Mouse (Mus musculus) heart, postnatal 0 days (tissue): ENCODE measurements around the gene Lpar1. TPM values are rescaled to one million over a fixed set of nuclear protein-coding genes. Genes with fewer than 3 reads are reported as not detected.

ENCODE experiments used
- ATAC-seq: fragments of 200-750 bp; cut with Nextera tagmentation; 2 replicates; pipeline ENCODE4 v1.8.0; 2017; ENCODE audit warnings: low read depth, moderate number of reproducible peaks, moderate library complexity; ENCODE audit not compliant: insufficient read depth
- DNase-seq: peaks from one replicate; pipeline ENCODE4 v3.0.0-alpha.2; 2016; ENCODE audit warnings: low spot score
- H3K27ac ChIP-seq: fragments of 300-500 bp; sonication (generic); 2 replicates; pipeline ENCODE4 v1.5.1; 2014; ENCODE audit warnings: low read depth, mild to moderate bottlenecking
- H3K27me3 ChIP-seq: fragments of 300-500 bp; sonication (generic); 2 replicates; pipeline ENCODE4 v1.6.1; 2014; ENCODE audit warnings: low read length, mixed read lengths; ENCODE audit not compliant: control insufficient read depth, insufficient read depth
- H3K36me3 ChIP-seq: fragments of 300-500 bp; sonication (generic); replicated peaks from 2 replicates; pipeline ENCODE4 v1.6.1; 2014; ENCODE audit warnings: low read length, mixed read lengths; ENCODE audit not compliant: control insufficient read depth, insufficient read depth
- H3K4me1 ChIP-seq: fragments of 300-500 bp; sonication (generic); 2 replicates; pipeline ENCODE4 v1.6.1; 2014; ENCODE audit warnings: antibody characterized with exemption; ENCODE audit not compliant: control insufficient read depth, insufficient read depth
- H3K4me2 ChIP-seq: fragments of 300-500 bp; sonication (generic); 2 replicates; pipeline ENCODE4 v1.6.1; 2014; ENCODE audit warnings: low read depth, mild to moderate bottlenecking, low read length, moderate library complexity
- H3K4me3 ChIP-seq: fragments of 300-500 bp; sonication (generic); 2 replicates; pipeline ENCODE4 v1.5.1; 2014; ENCODE audit warnings: low read depth, low read length
- H3K9ac ChIP-seq: fragments of 300-500 bp; sonication (generic); replicated peaks from 2 replicates; pipeline ENCODE4 v1.6.1; 2014; ENCODE audit warnings: low read depth, low read length, mixed read lengths
- H3K9me3 ChIP-seq: fragments of 300-500 bp; sonication (generic); replicated peaks from 2 replicates; pipeline ENCODE4 v1.6.1; 2016; ENCODE audit warnings: low read length; ENCODE audit not compliant: control insufficient read depth
- CTCF ChIP-seq: IDR thresholded peaks from 2 replicates; pipeline ENCODE4 v1.5.1; 2016; ENCODE audit warnings: antibody characterized with exemption, control low read depth, low read depth
- EP300 ChIP-seq: IDR thresholded peaks from 2 replicates; pipeline ENCODE4 v1.6.1; 2016; ENCODE audit warnings: antibody characterized with exemption, low read depth
- WGBS: fragments of 180-500 bp; shearing (Covaris S2); extraction: QIAGEN DNeasy Blood & Tissue Kit; methylation state at CpG from one replicate; pipeline ENCODE4 v1.1.7; 2014; 5-methylcytosine and 5-hydroxymethylcytosine counted together
- polyA plus RNA-seq: library from polyadenylated mRNA; unstranded; fragments of >200 nt; fragmentation: Nextera tagmentation; extraction: Ambion mirVana; gene quantifications from 2 replicates; pipeline ENCODE4 v1.2.1, GENCODE M21; 2015
- total RNA-seq: library from RNA; depleted of rRNA; stranded (reverse); fragments of >200 nt; gene quantifications from 2 replicates; pipeline ENCODE4 v1.2.3, GENCODE M21; 2014; ENCODE audit warnings: low replicate concordance

Lpar1 gene
- total and polyA plus RNA-seq, 2 experiments from 2014 or later, result 11.6 to 13.3 TPM

DNA sequence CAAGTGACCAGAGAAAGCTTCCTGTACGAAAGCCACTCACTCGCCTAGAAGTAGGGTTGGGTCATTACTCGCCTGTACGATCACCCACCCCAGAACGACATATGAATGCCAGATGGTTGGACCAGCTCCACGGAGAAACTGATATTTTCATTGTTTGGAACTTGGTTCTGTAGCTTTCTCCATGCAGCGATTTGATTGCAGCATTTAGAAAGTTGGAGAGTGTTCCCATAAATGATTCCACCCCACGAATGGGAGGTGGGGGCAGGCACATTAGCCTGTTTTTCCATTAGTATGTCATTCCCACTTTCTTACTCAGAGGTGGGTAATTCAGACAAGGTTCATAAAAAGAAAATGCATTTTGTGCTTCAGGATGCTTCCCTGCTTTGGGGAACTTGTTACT lies 14.8 kb upstream of the Lpar1 start:
- Histone ChIP-seq H3K36me3 (no peaks in the 10 kb centered on the region), H3K9me3 (no peaks in the 10 kb centered on the region), H3K4me3 (no peak overlapping the region), H3K4me2 (no peak overlapping the region), H3K27ac (no peak overlapping the region), H3K4me1 (no peaks in the 10 kb centered on the region), H3K27me3 (no peaks in the 10 kb centered on the region), H3K9ac (no peak overlapping the region)
- DNase-seq, result no peak
- TF ChIP-seq CTCF (no peak), EP300 (no peak)
- no peak for ATAC-seq
- 69% methylated on average over 8 of the region's 8 CpGs for WGBS

DNA sequence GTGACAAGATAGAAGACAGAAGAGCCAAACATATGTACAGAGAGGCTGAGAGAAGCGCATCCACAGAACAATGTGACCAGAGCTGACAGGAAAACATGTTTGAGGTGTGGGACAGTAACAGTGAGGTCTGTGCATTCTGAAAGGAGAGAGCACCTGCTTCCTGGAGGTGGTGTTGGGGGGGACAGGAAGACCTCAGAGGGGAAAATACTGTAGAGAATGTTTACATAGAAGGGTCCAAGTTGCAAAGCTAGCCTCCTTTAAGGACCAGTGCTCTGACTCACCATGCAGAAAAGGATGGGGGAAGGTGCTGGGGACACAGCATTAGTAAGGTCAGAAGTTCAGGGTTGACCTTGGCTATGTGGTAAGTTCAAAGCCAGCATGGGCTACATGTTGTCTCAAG lies 9.1 kb upstream of the Lpar1 start:
- TF ChIP-seq EP300 (no peak), CTCF (no peak)
- DNase-seq, result no peak
- Histone ChIP-seq H3K4me3 (no peak overlapping the region), H3K27ac (no peak overlapping the region), H3K36me3 (no peaks in the 10 kb centered on the region), H3K4me1 (no peaks in the 10 kb centered on the region), H3K9ac (no peak overlapping the region), H3K4me2 (no peak overlapping the region), H3K9me3 (no peaks in the 10 kb centered on the region), H3K27me3 (no peaks in the 10 kb centered on the region)
- no peak for ATAC-seq
- WGBS, result 72% methylated on average over 1 of the region's 1 CpGs

DNA sequence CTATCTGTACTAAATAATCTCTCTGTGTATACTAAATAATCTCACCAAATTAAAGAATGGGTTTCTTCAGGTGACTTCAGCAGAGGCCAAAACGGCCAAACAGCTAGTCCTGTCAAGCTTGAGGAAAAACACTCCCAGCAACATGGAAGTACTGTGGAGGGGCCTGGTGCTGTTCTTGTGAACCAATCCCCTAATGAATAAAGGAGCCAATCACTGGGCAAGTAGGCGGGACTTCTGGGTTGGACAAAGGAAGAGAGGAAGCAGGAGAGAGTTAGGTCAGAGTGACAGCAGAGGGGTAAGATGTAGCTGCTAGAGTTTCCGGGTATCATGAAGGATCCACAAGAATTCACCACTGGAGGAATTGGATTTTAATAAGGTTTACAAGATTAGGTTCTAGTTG lies 3.3 kb upstream of the Lpar1 start:
- Histone ChIP-seq H3K4me2 (no peak overlapping the region), H3K27me3 (no peaks in the 10 kb centered on the region), H3K27ac (no peak overlapping the region), H3K9ac (no peak overlapping the region), H3K4me1 (peaks cover 5% of the 10 kb centered on the region; the same call in 1 of the 2 replicates), H3K9me3 (no peaks in the 10 kb centered on the region), H3K36me3 (no peaks in the 10 kb centered on the region), H3K4me3 (no peak overlapping the region)
- DNase-seq (no peak), ATAC-seq (no peak)
- WGBS, result 72% methylated on average over 3 of the region's 3 CpGs
- TF ChIP-seq CTCF, result no peak
- no peak for TF ChIP-seq EP300

DNA sequence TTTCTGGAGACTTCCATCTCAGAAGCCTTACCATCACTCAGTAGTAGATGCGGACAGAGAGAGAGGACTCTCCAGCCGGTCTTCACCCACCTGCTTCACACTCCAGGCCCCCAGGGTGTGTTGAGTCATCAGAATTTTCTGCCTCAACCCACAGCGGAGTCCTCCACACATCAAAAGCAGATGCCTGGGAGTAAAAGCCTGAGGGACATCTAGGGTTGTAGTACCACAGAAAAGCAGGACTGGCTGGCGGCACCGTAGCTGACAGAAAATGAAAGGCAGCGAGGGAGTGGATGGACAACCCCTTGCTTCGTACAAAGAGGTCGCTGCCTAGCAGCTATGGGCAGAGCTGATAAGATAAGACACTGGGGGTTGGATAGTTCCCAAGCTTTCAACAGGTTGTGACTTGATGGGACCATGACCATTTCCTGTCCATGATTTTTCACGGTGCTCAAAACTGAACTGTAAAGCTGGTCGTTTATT lies 701 bp upstream of the Lpar1 start:
- DNase-seq, result no peak
- Histone ChIP-seq H3K27me3 (no peaks in the 10 kb centered on the region), H3K4me2 (peak overlapping the region; percentile 81; the same call in 1 of the 2 replicates), H3K4me3 (0 out of 2 replicates have a peak overlapping the region, but pooled peaks have one; percentile 72), H3K27ac (no peak overlapping the region), H3K4me1 (peaks cover 5% of the 10 kb centered on the region; the same call in 1 of the 2 replicates), H3K9me3 (no peaks in the 10 kb centered on the region), H3K9ac (no peak overlapping the region), H3K36me3 (no peaks in the 10 kb centered on the region)
- 31% methylated on average over 10 of the region's 10 CpGs for whole genome bisulfite sequencing
- ATAC-seq, result no peak
- TF ChIP-seq EP300, result no peak
- no peak for TF ChIP-seq CTCF

DNA sequence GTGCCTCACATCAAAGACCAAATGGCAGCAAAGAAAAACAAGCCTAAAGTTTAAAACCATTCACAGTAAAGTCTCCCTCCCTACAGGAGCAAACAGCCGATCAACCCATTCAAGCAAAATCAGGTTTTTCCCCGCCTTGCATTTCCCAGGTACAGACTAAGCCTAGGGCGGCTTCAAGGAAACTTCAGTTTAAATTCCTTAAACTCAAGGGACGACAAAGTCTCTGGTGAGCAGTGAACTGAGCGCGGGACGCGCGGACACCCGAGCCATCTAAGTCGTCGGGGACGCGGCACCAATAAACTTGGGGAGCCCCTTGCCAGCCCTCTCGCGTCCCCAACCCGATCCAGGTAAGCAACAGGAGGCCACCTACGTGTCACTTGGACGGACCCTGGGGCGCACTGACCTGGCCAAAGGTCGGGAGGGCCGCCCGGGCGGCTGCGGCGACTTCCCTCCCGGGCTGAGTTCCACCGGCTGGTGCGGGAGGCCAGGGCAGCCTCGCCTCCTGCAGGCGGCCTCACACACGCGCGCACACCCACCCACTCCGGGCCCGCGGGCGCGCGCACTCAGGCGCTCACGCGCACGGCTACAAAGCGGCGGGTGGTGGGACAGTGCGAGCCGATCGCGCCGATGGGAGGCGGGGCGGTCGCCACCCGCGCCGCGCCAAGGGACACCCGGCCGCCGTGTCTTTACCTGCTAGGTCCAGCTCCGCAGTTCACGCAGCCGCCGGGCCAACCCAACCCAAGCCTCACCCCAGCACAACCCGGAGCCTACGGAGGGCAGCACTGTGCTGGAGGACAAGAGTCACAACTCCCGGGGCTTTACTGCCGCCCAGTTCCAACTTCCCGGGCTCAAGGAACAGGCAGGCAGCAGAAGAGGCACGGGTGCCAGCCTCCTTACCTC lies 717 bp downstream of the Lpar1 start:
- H3K4me3 ChIP-seq, result peak overlapping the region; percentile 72
- peak; percentile 87 for ATAC-seq
- TF ChIP-seq EP300, result no peak
- TF ChIP-seq CTCF, result peak; percentile 18; the same call in 1 of the 2 replicates
- DNase-seq, result peak; percentile 51
- H3K4me2 ChIP-seq, result peak overlapping the region; percentile 81
- no peaks in the 10 kb centered on the region for H3K9me3 ChIP-seq
- under 1% methylated on average over 67 of the region's 71 CpGs for WGBS
- H3K9ac ChIP-seq, result peak overlapping the region; percentile 57
- no peaks in the 10 kb centered on the region for H3K36me3 ChIP-seq
- H3K27ac ChIP-seq, result peak overlapping the region; percentile 49
- H3K4me1 ChIP-seq, result peaks cover 5% of the 10 kb centered on the region; the same call in 1 of the 2 replicates
- H3K27me3 ChIP-seq, result no peaks in the 10 kb centered on the region
